Mouse (Mus musculus) embryonic facial prominence, embryonic 11.5 days (tissue): ENCODE data around the gene Gspt2. TPM values are rescaled to one million over a fixed set of nuclear protein-coding genes. Genes with fewer than 3 reads are reported as not detected.
"Not testable (repeated sequence)": the region's sequence is repeated elsewhere in the genome, so short reads cannot be mapped to it uniquely, and the experiment has no call there.

ENCODE experiments used
- ATAC-seq: fragments of 200-750 bp; cut with Nextera tagmentation; replicated peaks from 2 replicates; pipeline ENCODE4 v1.8.0; 2017; ENCODE audit warnings: low read depth; ENCODE audit not compliant: insufficient number of reproducible peaks, low FRiP score, low TSS enrichment
- DNase-seq: peaks from one replicate; pipeline ENCODE4 v3.0.0-alpha.2; 2015; ENCODE audit warnings: low spot score
- H3K27ac ChIP-seq: fragments of 300-500 bp; sonication (generic); replicated peaks from 2 replicates; pipeline ENCODE4 v1.5.1; 2014; ENCODE audit warnings: mild to moderate bottlenecking, low read depth, low read length, control low read depth
- H3K27me3 ChIP-seq: fragments of 300-500 bp; sonication (generic); 2 replicates; pipeline ENCODE4 v1.6.1; 2014; ENCODE audit warnings: mild to moderate bottlenecking, low read length, moderate library complexity, mixed read lengths; ENCODE audit not compliant: control insufficient read depth, insufficient read depth
- H3K36me3 ChIP-seq: fragments of 300-500 bp; sonication (generic); replicated peaks from 2 replicates; pipeline ENCODE4 v1.6.1; 2014; ENCODE audit warnings: low read depth, mild to moderate bottlenecking, low read length, moderate library complexity, mixed read lengths; ENCODE audit not compliant: control insufficient read depth, insufficient read depth
- H3K4me1 ChIP-seq: fragments of 300-500 bp; sonication (generic); 2 replicates; pipeline ENCODE4 v1.6.1; 2014; ENCODE audit warnings: low read length, mixed read lengths; ENCODE audit not compliant: control insufficient read depth, insufficient read depth
- H3K4me2 ChIP-seq: fragments of 300-500 bp; sonication (generic); 2 replicates; pipeline ENCODE4 v1.6.1; 2014; ENCODE audit warnings: low read depth, mild to moderate bottlenecking, control low read depth, low read length, moderate library complexity
- H3K4me3 ChIP-seq: fragments of 300-500 bp; sonication (generic); 2 replicates; pipeline ENCODE4 v1.5.1; 2014; ENCODE audit warnings: low read depth, low read length, control low read depth
- H3K9ac ChIP-seq: fragments of 300-500 bp; sonication (generic); replicated peaks from 2 replicates; pipeline ENCODE4 v1.6.1; 2014; ENCODE audit warnings: mild to moderate bottlenecking, control low read depth, low read length
- H3K9me3 ChIP-seq: fragments of 300-500 bp; sonication (generic); replicated peaks from 2 replicates; pipeline ENCODE4 v1.6.1; 2016; ENCODE audit warnings: mild to moderate bottlenecking, low read length, inconsistent platforms, mixed read lengths; ENCODE audit not compliant: control insufficient read depth
- WGBS: fragments of 180-500 bp; shearing (Covaris S2); extraction: QIAGEN DNeasy Blood & Tissue Kit; methylation state at CpG from one replicate; pipeline ENCODE4 v1.1.7; 2014; 5-methylcytosine and 5-hydroxymethylcytosine counted together
- polyA plus RNA-seq: library from polyadenylated mRNA; unstranded; fragments of >200 nt; fragmentation: Nextera tagmentation; extraction: Ambion mirVana; gene quantifications from 2 replicates; pipeline ENCODE4 v1.2.1, GENCODE M21; 2014

The Gspt2 gene
- polyA plus RNA-seq, 1 experiment from 2014 or later: 10.4 TPM

GRCm38 (mm10) chrX:94689593-94689992 is 53.7 kb downstream of the Gspt2 start:
- H3K36me3 ChIP-seq, H3K9ac ChIP-seq, ATAC-seq, H3K4me3 ChIP-seq, H3K27ac ChIP-seq, DNase-seq, H3K27me3 ChIP-seq, H3K4me1 ChIP-seq, H3K9me3 ChIP-seq, H3K4me2 ChIP-seq: not testable (repeated sequence)
- WGBS: 87% methylated on average over 5 of the region's 5 CpGs

Other genes starting within 250 kb of the Gspt2 start
- gene Maged1, start 93.9 kb upstream of the Gspt2 start, polyA plus RNA-seq: 829 and 856 TPM in 2 replicates
- gene Zxdb, start 88.5 kb downstream of the Gspt2 start, polyA plus RNA-seq: 1.9 and 2.4 TPM in 2 replicates